Mouse (Mus musculus): ENCODE data around the gene Pdzrn3. TPM values are rescaled to one million over a fixed set of nuclear protein-coding genes. Genes with fewer than 3 reads are reported as not detected.

The Pdzrn3 gene
- total and polyA plus RNA-seq, 3 experiments: 0.33 TPM; not detected in 2

DNA sequence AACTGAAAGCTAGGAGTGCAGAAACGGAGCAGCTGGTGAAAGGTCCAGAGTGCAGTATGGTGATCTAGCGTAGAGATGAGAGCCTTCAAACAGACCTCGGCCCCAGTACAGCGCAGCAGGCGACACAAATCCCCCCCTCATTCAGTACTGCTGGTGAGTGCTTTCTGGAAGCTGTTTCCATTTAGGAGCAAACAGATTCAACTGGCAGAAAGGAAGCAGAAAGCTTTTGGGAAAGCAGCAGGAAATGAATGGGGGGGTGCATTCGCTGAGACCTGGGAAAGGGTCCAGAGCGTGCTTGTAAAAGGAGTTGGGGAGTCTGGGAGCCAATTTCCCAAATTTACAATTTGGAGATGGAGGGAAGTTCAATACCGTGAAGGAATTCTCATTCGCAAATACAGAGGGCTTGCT, 96.9 kb downstream of the Pdzrn3 start:
- no peaks in the 10 kb centered on the region for H3K4me1 ChIP-seq (ENCODE audit: insufficient read depth, low read depth, low read length)
- no peak overlapping the region for H3K4me3 ChIP-seq (ENCODE audit: low read depth, low read length)
- TF ChIP-seq GATA1 (IDR thresholded peaks at IDR 0.05; ENCODE audit: borderline replicate concordance, low read length) (no peak), TAL1 (conservative IDR thresholded peaks at IDR 0.05; ENCODE audit: low read depth, low read length) (no peak), POLR2AphosphoS5 (IDR thresholded peaks at IDR 0.05; ENCODE audit: insufficient replicate concordance, low read depth, low read length) (no peak), GATA2 (IDR thresholded peaks at IDR 0.05; ENCODE audit: borderline replicate concordance, low read depth, low read length) (no peak), CTCF (IDR thresholded peaks at IDR 0.05; ENCODE audit: low read depth, low read length) (no peak)
- no peaks in the 10 kb centered on the region for H3K36me3 ChIP-seq (replicated peaks)
- DNase-seq (ENCODE audit: low spot score) (no peak), ATAC-seq (ENCODE audit: extremely low read depth, insufficient number of reproducible peaks, low FRiP score, poor library complexity, severe bottlenecking) (no peak)
- H3K27me3 ChIP-seq (ENCODE audit: insufficient read depth, low read length): no peaks in the 10 kb centered on the region
- peaks cover 62% of the 10 kb centered on the region for H3K9me3 ChIP-seq (replicated peaks)

DNA sequence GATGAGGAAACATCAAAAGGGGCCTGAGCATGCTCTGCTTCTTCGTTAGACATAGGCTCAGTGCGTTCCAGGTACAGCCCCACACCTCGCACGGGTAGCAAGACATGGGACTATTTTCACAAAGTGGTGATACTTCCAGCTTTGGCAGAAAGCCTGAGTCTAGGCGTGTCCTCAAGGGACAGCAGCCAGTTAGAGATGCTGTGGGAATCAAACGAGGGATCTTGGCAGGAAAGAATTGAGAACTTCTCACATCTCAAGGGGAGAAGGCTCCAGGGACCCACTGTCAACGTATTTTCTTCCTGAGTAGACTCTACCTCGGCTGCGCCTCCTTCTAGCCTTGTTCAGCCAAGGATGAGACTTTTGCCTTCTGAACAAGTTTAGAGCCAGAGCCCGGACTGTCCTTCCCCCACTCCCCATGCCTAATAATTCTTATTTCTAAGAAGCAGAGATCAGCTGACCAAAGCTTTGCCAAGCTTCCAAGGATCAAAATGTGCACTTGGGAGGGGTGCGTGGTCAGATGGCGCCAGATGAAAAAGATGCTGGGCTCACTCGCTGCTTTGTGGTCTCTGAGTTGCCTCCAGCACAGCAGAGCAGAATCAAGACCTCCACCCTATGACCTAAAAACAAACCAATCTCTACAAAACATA, 99.3 kb downstream of the Pdzrn3 start:
- H3K9me3 ChIP-seq (replicated peaks): peaks cover 60% of the 10 kb centered on the region
- H3K4me3 ChIP-seq (ENCODE audit: low read depth, low read length): no peak overlapping the region
- no peak for DNase-seq (ENCODE audit: low spot score)
- TF ChIP-seq TAL1 (conservative IDR thresholded peaks at IDR 0.05; ENCODE audit: low read depth, low read length): no peak
- no peak for TF ChIP-seq GATA2 (IDR thresholded peaks at IDR 0.05; ENCODE audit: borderline replicate concordance, low read depth, low read length)
- no peak for TF ChIP-seq GATA1 (IDR thresholded peaks at IDR 0.05; ENCODE audit: borderline replicate concordance, low read length)
- TF ChIP-seq POLR2AphosphoS5 (IDR thresholded peaks at IDR 0.05; ENCODE audit: insufficient replicate concordance, low read depth, low read length): no peak
- TF ChIP-seq CTCF (IDR thresholded peaks at IDR 0.05; ENCODE audit: low read depth, low read length): no peak
- ATAC-seq (ENCODE audit: extremely low read depth, insufficient number of reproducible peaks, low FRiP score, poor library complexity, severe bottlenecking): no peak
- no peaks in the 10 kb centered on the region for H3K36me3 ChIP-seq (replicated peaks)
- H3K4me1 ChIP-seq (ENCODE audit: insufficient read depth, low read depth, low read length): no peaks in the 10 kb centered on the region
- H3K27me3 ChIP-seq (ENCODE audit: insufficient read depth, low read length): no peaks in the 10 kb centered on the region

DNA sequence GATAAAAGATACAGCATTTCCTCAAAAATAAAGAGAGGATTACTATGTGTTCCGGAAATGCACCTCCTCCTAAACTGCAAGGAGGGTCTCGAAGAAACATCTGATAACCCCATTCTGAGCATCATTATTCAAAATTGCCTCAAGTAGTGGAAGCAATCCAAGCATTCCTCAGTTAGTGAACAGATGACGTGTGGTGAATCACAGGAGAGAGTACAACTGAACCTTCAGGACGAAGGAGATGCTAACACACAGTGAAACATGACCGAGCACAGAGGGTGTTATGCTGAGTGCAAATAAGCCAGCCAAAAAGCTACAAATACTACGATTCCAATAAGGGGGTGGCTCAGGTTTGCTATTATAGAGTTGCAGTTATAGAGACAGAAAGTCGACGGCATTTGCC, 101.4 kb downstream of the Pdzrn3 start:
- DNase-seq (ENCODE audit: low spot score) (no peak), ATAC-seq (ENCODE audit: extremely low read depth, insufficient number of reproducible peaks, low FRiP score, poor library complexity, severe bottlenecking) (no peak)
- H3K27me3 ChIP-seq (ENCODE audit: insufficient read depth, low read length): no peaks in the 10 kb centered on the region
- no peak for TF ChIP-seq POLR2AphosphoS5 (IDR thresholded peaks at IDR 0.05; ENCODE audit: insufficient replicate concordance, low read depth, low read length)
- peaks cover 71% of the 10 kb centered on the region for H3K9me3 ChIP-seq (replicated peaks)
- H3K4me3 ChIP-seq (ENCODE audit: low read depth, low read length): no peak overlapping the region
- H3K4me1 ChIP-seq (ENCODE audit: insufficient read depth, low read depth, low read length): no peaks in the 10 kb centered on the region
- no peaks in the 10 kb centered on the region for H3K36me3 ChIP-seq (replicated peaks)

DNA sequence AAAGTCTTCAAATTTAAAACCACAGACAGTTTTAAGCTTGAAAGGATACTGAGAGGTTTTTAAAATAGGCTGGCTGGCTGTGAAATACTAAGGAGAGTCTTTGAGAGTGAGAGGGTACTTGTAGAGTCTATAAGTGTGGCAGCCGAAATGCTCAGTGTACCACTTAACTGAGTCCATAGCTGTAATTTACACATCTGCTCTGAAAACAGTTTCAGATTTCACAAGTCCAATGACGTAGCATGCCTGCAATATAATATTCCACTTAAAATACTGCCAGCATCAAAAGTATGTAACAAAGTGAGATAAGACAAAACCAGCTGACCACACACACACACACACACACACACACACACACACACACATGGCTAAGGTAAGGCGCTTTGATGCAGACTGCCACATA, 101.9 kb downstream of the Pdzrn3 start:
- no peaks in the 10 kb centered on the region for H3K36me3 ChIP-seq (replicated peaks)
- no peaks in the 10 kb centered on the region for H3K27me3 ChIP-seq (ENCODE audit: insufficient read depth, low read length)
- H3K4me3 ChIP-seq (ENCODE audit: low read depth, low read length): no peak overlapping the region
- TF ChIP-seq POLR2AphosphoS5 (IDR thresholded peaks at IDR 0.05; ENCODE audit: insufficient replicate concordance, low read depth, low read length) (no peak), TAL1 (conservative IDR thresholded peaks at IDR 0.05; ENCODE audit: low read depth, low read length) (no peak), GATA1 (IDR thresholded peaks at IDR 0.05; ENCODE audit: borderline replicate concordance, low read length) (no peak), CTCF (IDR thresholded peaks at IDR 0.05; ENCODE audit: low read depth, low read length) (no peak), GATA2 (IDR thresholded peaks at IDR 0.05; ENCODE audit: borderline replicate concordance, low read depth, low read length) (no peak)
- no peaks in the 10 kb centered on the region for H3K4me1 ChIP-seq (ENCODE audit: insufficient read depth, low read depth, low read length)
- H3K9me3 ChIP-seq (replicated peaks): peaks cover 69% of the 10 kb centered on the region
- ATAC-seq (ENCODE audit: extremely low read depth, insufficient number of reproducible peaks, low FRiP score, poor library complexity, severe bottlenecking) (no peak), DNase-seq (ENCODE audit: low spot score) (no peak)

DNA sequence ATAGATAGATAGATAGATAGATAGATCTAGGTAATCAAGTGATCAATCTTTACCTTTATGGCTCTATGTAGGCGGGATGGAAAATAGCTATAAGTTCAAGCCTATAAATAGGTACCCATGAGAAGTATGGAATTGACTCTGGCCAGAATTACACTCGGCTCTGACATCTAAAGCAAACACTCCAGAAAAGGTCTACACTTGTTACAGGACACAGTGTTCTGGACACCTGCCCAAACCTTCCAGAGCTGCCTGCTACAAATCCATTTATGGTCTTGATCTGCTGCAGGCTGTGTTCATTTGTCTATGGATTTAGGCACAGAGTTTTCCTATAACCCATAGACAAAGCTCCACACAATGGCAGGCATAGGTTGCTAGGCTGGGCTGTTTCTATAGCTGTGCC, 102.9 kb downstream of the Pdzrn3 start:
- Histone ChIP-seq H3K36me3 (replicated peaks) (no peaks in the 10 kb centered on the region), H3K4me3 (ENCODE audit: low read depth, low read length) (no peak overlapping the region), H3K9me3 (replicated peaks) (peaks cover 68% of the 10 kb centered on the region), H3K27me3 (ENCODE audit: insufficient read depth, low read length) (no peaks in the 10 kb centered on the region), H3K4me1 (ENCODE audit: insufficient read depth, low read depth, low read length) (no peaks in the 10 kb centered on the region)
- no peak for DNase-seq (ENCODE audit: low spot score)
- no peak for ATAC-seq (ENCODE audit: extremely low read depth, insufficient number of reproducible peaks, low FRiP score, poor library complexity, severe bottlenecking)
- TF ChIP-seq TAL1 (conservative IDR thresholded peaks at IDR 0.05; ENCODE audit: low read depth, low read length) (no peak), GATA1 (IDR thresholded peaks at IDR 0.05; ENCODE audit: borderline replicate concordance, low read length) (no peak), GATA2 (IDR thresholded peaks at IDR 0.05; ENCODE audit: borderline replicate concordance, low read depth, low read length) (no peak), POLR2AphosphoS5 (IDR thresholded peaks at IDR 0.05; ENCODE audit: insufficient replicate concordance, low read depth, low read length) (no peak), CTCF (IDR thresholded peaks at IDR 0.05; ENCODE audit: low read depth, low read length) (no peak)

DNA sequence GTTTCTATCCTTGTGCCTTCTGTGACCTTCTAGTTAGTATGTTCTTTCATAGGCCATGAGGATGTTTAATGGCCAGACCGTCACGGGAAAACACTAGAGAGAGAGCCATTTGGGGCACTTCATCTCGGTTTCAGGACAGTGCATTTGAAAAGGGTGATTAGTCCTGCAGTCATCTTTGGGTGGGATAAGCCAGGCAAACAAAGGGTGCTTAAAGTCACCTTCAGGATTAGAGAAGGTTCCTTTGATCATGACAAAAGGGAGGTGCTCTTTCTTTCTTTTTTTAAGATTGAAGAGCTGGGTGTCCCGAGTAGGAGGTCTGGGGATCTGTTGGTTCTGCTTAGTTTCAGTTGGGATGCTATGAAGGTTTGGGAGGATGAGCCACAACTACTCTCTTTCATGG, 105.4 kb downstream of the Pdzrn3 start:
- Histone ChIP-seq H3K4me3 (ENCODE audit: low read depth, low read length) (no peak overlapping the region), H3K4me1 (ENCODE audit: insufficient read depth, low read depth, low read length) (no peaks in the 10 kb centered on the region), H3K27me3 (ENCODE audit: insufficient read depth, low read length) (no peaks in the 10 kb centered on the region), H3K9me3 (replicated peaks) (peaks cover 68% of the 10 kb centered on the region), H3K36me3 (replicated peaks) (no peaks in the 10 kb centered on the region)
- TF ChIP-seq GATA1 (IDR thresholded peaks at IDR 0.05; ENCODE audit: borderline replicate concordance, low read length): no peak
- TF ChIP-seq POLR2AphosphoS5 (IDR thresholded peaks at IDR 0.05; ENCODE audit: insufficient replicate concordance, low read depth, low read length): no peak
- TF ChIP-seq GATA2 (IDR thresholded peaks at IDR 0.05; ENCODE audit: borderline replicate concordance, low read depth, low read length): no peak
- TF ChIP-seq TAL1 (conservative IDR thresholded peaks at IDR 0.05; ENCODE audit: low read depth, low read length): no peak
- TF ChIP-seq CTCF (IDR thresholded peaks at IDR 0.05; ENCODE audit: low read depth, low read length): no peak
- ATAC-seq (ENCODE audit: extremely low read depth, insufficient number of reproducible peaks, low FRiP score, poor library complexity, severe bottlenecking): no peak
- no peak for DNase-seq (ENCODE audit: low spot score)
